Mouse (Mus musculus): ENCODE results near the gene Phf3. TPM values are rescaled to one million over a fixed set of nuclear protein-coding genes. Genes with fewer than 3 reads are reported as not detected.

The Phf3 gene
- polyA plus RNA-seq, 1 experiment from 2014 or later: 16.2 TPM

- Histone ChIP-seq H3K4me3 (ENCODE audit: low read length) (no peak overlapping the region), H3K27me3 (replicated peaks; ENCODE audit: control insufficient read depth, insufficient read depth, low read length) (no peaks in the 10 kb centered on the region), H3K9ac (ENCODE audit: low read depth, low read length) (no peak overlapping the region), H3K27ac (ENCODE audit: low read length) (no peak overlapping the region), H3K4me1 (ENCODE audit: control insufficient read depth, insufficient read depth, low read length) (no peaks in the 10 kb centered on the region), H3K9me3 (ENCODE audit: control insufficient read depth, low read length) (no peaks in the 10 kb centered on the region), H3K4me2 (ENCODE audit: low read depth, low read length) (no peak overlapping the region), H3K36me3 (ENCODE audit: control insufficient read depth, insufficient read depth, low read length) (no peaks in the 10 kb centered on the region)
- 68% methylated on average over 3 of the region's 3 CpGs for WGBS
- ATAC-seq: no peak
Measured at GRCm38 (mm10) chr1:30755453-30756224, 118.1 kb downstream of the Phf3 start.

Other genes with a start within 250 kb of the Phf3 start
- gene AC153137.1, start 104.0 kb upstream of the Phf3 start, polyA plus RNA-seq (2015; fragmentation: Nextera tagmentation; extraction: Ambion mirVana): not detected in 2 replicates